Mouse (Mus musculus): ENCODE results near the gene Josd2. TPM values are rescaled to one million over a fixed set of nuclear protein-coding genes. Genes with fewer than 3 reads are reported as not detected.
A peak's percentile ranks its signal among the peaks of the same experiment; 100 is the strongest.

The Josd2 gene
- polyA plus RNA-seq, 1 experiment from 2014 or later: 70.4 TPM

DNA sequence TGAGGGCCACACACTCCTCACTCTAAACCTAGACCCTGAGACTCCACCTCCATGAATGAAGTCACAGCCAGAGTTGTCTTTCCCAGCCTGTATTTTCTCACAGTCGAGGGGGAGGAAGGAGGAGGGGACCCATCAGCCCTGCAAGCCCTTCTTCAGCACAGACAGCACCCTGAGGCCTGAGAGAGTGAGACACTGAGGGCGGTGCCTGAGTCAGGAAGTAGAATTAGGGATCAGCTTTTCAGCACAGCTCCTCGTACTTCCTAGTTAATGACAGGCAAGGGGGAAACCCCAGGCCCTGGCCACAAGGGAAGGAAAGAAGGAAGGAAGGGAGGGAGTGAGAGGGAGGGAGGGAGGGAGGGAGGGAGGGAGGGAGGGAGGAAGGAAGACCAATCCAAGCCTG lies 14.5 kb upstream of the Josd2 start:
- DNase-seq (ENCODE audit: low read depth, low spot score) (no peak), ATAC-seq (peak; percentile 42)
- CTCF ChIA-PET: no interaction called here
- TF ChIP-seq CTCF (IDR thresholded peaks at IDR 0.05): no peak
- in situ Hi-C loops (cut with MboI; ENCODE audit: low pct_unique_long_range_greater_than_20kb): no loop called here
- H3K27me3 ChIP-seq: peaks cover 29% of the 10 kb centered on the region
- POLR2A ChIA-PET: no interaction called here

- DNase-seq (ENCODE audit: low read depth, low spot score) (no peak), ATAC-seq (no peak)
- in situ Hi-C loops (cut with MboI; ENCODE audit: low pct_unique_long_range_greater_than_20kb): no loop called here
- H3K27me3 ChIP-seq: peaks cover 34% of the 10 kb centered on the region
- CTCF ChIA-PET: no interaction called here
- TF ChIP-seq CTCF (IDR thresholded peaks at IDR 0.05): no peak
- POLR2A ChIA-PET: no interaction called here
These were observed 11.5 kb upstream of the Josd2 start for GRCm38 (mm10) chr7:44456302-44456701.

- peaks cover 57% of the 10 kb centered on the region for H3K27me3 ChIP-seq
- in situ Hi-C loops (cut with MboI; ENCODE audit: low pct_unique_long_range_greater_than_20kb): no loop called here
- POLR2A ChIA-PET: no interaction called here
- ATAC-seq: no peak
- CTCF ChIA-PET: no interaction called here
- TF ChIP-seq CTCF (IDR thresholded peaks at IDR 0.05): no peak
- DNase-seq (ENCODE audit: low read depth, low spot score): no peak
These were observed 7.7 kb upstream of the Josd2 start for GRCm38 (mm10) chr7:44460067-44460466.

- in situ Hi-C loops (cut with MboI; ENCODE audit: low pct_unique_long_range_greater_than_20kb): no loop called here
- DNase-seq (ENCODE audit: low read depth, low spot score) (no peak), ATAC-seq (no peak)
- TF ChIP-seq CTCF (IDR thresholded peaks at IDR 0.05): no peak
- CTCF ChIA-PET: no interaction called here
- peaks cover 57% of the 10 kb centered on the region for H3K27me3 ChIP-seq
- POLR2A ChIA-PET: no interaction called here
These were observed 6.8 kb upstream of the Josd2 start for GRCm38 (mm10) chr7:44460767-44461502.

DNA sequence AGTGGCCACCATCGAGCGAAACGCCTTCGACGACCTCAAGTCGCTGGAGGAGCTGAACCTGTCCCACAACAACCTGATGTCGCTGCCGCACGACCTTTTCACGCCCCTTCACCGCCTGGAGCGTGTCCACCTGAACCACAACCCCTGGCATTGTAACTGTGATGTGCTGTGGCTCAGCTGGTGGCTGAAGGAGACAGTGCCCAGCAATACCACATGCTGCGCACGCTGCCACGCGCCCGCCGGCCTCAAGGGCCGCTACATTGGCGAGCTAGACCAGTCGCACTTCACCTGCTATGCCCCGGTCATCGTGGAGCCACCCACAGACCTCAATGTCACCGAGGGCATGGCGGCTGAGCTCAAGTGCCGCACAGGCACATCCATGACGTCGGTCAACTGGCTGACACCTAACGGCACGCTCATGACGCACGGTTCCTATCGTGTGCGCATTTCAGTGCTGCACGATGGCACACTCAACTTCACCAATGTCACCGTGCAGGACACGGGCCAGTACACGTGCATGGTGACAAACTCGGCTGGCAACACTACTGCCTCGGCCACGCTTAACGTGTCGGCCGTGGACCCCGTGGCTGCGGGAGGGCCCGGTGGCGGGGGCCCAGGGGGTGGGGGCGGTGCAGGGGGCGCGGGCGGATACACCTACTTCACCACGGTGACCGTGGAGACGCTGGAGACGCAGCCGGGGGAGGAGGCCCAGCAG lies 6.1 kb upstream of the Josd2 start:
- POLR2A ChIA-PET: no interaction called here
- peaks cover 56% of the 10 kb centered on the region for H3K27me3 ChIP-seq
- in situ Hi-C loops (cut with MboI; ENCODE audit: low pct_unique_long_range_greater_than_20kb): no loop called here
- no peak for TF ChIP-seq CTCF (IDR thresholded peaks at IDR 0.05)
- DNase-seq (ENCODE audit: low read depth, low spot score): no peak
- CTCF ChIA-PET: no interaction called here
- ATAC-seq: no peak

DNA sequence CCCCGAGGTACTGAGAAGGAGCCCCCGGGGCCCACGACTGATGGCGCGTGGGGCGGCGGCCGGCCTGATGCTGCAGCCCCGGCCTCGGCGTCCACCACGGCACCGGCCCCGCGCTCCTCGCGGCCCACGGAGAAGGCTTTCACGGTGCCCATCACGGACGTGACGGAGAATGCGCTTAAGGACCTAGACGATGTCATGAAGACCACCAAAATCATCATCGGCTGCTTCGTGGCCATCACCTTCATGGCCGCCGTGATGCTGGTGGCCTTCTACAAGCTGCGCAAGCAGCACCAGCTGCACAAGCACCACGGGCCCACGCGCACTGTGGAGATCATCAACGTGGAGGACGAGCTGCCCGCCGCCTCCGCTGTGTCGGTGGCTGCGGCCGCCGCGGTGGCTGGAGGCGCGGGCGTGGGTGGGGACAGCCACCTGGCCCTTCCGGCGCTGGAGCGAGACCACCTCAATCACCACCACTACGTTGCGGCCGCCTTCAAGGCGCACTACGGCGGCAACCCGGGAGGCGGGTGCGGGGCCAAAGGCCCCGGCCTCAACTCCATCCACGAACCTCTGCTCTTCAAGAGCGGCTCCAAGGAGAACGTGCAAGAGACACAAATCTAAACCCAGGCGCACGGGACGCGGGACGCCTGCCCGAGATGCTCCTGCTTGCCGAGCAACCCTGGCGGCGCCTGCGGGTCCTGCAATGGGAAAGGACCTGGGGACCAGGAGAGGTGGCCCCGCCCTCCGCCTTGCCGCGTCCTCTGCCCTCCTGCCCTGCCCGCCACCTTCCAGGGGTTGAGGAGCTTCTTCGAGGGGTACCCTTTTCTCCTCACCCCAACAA lies 5.3 kb upstream of the Josd2 start:
- in situ Hi-C loops (cut with MboI; ENCODE audit: low pct_unique_long_range_greater_than_20kb): no loop called here
- ChIA-PET POLR2A (no interaction called here), CTCF (no interaction called here)
- peaks cover 54% of the 10 kb centered on the region for H3K27me3 ChIP-seq
- ATAC-seq (peak; percentile 45), DNase-seq (ENCODE audit: low read depth, low spot score) (no peak)
- no peak for TF ChIP-seq CTCF (IDR thresholded peaks at IDR 0.05)

DNA sequence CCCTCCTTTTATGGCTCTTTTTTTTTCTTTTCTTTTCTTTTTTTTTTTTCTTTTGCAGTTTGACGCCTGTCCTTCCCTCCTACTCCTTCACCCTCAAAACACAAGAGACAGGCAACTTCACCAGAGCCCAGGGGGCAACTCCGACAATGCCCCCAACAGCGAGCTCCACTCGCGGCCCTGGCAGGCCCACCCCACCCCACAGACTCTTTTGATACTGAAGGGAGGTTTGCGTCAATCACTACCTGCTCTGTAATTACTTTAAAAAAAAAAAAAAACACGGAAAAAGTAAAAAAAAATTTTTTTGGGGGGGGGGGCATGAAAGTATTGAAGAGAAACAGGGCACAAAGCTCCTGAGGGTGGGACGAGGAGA lies 4.7 kb upstream of the Josd2 start:
- CTCF ChIA-PET: no interaction called here
- in situ Hi-C loops (cut with MboI; ENCODE audit: low pct_unique_long_range_greater_than_20kb): no loop called here
- TF ChIP-seq CTCF (IDR thresholded peaks at IDR 0.05): no peak

DNA sequence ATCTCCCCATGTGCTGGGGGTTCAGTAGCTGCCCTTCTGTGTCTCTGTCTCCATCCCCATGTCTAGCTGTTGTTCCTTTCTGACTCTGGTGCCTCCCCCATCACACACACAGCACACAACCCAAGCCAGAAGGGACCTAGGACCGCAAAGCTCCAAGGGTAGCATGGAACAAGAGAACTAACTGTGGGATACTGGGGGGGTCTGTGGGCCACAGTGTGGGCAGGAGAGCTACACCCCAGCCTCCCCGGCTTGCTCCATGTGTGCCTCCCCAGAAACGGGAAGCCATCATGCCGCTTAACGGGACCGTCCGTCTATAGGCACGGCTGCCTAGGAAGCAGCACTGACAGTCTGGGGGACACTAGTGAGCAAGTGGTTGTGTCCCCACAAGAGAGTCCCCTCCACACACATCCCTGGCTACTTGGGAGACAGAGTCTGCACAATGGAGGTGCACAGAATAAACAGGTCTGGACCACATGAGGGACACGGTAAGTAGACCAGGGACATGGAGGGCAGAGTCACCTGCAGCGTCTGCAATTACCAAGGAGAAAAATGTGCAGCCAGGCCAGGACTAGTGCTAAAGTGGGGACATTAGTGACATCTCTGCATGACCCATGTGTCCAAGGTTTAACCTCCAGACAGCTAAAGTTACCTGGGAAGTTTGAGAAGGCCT lies 4.1 kb upstream of the Josd2 start:
- in situ Hi-C loops (cut with MboI; ENCODE audit: low pct_unique_long_range_greater_than_20kb): no loop called here
- no peak for DNase-seq (ENCODE audit: low read depth, low spot score)
- no peak for ATAC-seq
- H3K27me3 ChIP-seq: peaks cover 48% of the 10 kb centered on the region
- no peak for TF ChIP-seq CTCF (IDR thresholded peaks at IDR 0.05)
- ChIA-PET CTCF (no interaction called here), POLR2A (no interaction called here)

More for the DNA sequence above, 4.7 kb upstream of the Josd2 start:
- H3K27me3 ChIP-seq: peaks cover 54% of the 10 kb centered on the region
- ATAC-seq (no peak), DNase-seq (ENCODE audit: low read depth, low spot score) (no peak)
- POLR2A ChIA-PET: no interaction called here

GRCm38 (mm10) chr7:44464511-44464910 lies 3.3 kb upstream of the Josd2 start:
- no peak for TF ChIP-seq CTCF (IDR thresholded peaks at IDR 0.05)
- POLR2A ChIA-PET: interaction anchor here (0.6 kb wide), 1 partner anchor 12 kb away, joined by 5 read pairs; no protein-coding TSS in a partner anchor
- CTCF ChIA-PET: no interaction called here

GRCm38 (mm10) chr7:44465111-44465510 lies 2.7 kb upstream of the Josd2 start, which contains the start of gene Aspdh:
TSS of gene Aspdh (plus strand) at chr7:44465391.
- in situ Hi-C loops (cut with MboI; ENCODE audit: low pct_unique_long_range_greater_than_20kb): loop anchor here (5.0 kb wide), 2 partner anchors 83 to 208 kb away; partner anchors contain the start of genes Acp4 and Syt3
- no peak for TF ChIP-seq CTCF (IDR thresholded peaks at IDR 0.05)
- H3K27me3 ChIP-seq: peaks cover 40% of the 10 kb centered on the region
- no peak for DNase-seq (ENCODE audit: low read depth, low spot score)
- CTCF ChIA-PET: no interaction called here
- POLR2A ChIA-PET: no interaction called here
- ATAC-seq: no peak

More at GRCm38 (mm10) chr7:44464511-44464910, 3.3 kb upstream of the Josd2 start:
- DNase-seq (ENCODE audit: low read depth, low spot score) (no peak), ATAC-seq (no peak)
- H3K27me3 ChIP-seq: peaks cover 45% of the 10 kb centered on the region
- in situ Hi-C loops (cut with MboI; ENCODE audit: low pct_unique_long_range_greater_than_20kb): no loop called here
